Mouse (Mus musculus): Measurements from ENCODE around the gene Zfp113.
"Not testable (repeated sequence)": the region's sequence is repeated elsewhere in the genome, so short reads cannot be mapped to it uniquely, and the experiment has no call there.

Zfp113 gene

DNA sequence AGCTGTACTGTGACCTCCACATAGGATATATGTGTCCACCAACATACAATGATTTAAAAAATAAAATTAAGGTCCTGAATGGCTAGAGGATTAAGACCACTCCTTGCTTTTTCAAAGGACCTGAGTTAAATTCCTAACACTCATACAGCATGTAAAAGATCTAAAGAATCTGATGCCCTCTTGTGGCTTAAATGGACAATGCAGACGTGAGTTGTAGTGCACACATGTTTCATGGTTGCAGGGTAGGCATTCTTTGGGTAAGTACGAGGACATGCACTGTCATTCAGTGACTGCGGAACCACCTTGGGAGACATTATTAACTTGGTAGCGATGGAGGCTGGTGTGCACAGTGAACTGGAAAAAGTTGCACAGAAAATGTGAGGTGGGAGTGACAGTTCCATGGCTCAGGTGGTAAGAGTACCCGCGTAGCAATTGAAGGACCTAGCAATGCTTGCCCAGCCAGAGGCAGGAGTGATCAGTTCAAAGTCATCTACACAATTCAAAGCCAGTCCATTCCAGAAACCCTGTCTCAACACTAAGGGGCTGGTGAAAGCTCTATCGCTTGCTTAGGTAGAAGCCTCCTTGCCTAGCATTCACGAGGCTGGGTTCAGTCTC, 17.5 kb downstream of the Zfp113 start:
- peak; percentile 86 for DNase-seq (ENCODE audit: low read depth, low spot score)

DNA sequence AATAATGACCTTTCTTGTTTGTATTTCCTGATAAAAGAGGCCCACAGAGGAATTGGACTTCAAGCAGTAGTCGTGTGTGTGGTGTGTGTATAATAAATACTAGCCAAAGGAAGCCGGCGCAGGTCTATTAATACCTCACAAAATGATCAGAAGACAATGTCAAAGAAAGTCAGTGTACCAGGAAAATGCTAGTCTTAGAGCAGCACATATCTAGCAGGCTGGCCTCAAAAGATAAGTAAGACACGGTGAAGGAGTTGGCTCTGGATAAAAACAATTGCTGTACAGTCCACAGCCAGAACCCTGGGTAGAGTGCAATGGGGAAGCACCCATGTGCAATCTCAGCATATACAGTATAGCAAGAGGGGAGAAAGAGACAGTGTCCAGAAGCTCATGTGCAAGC, 18.3 kb downstream of the Zfp113 start:
- no peak for DNase-seq (ENCODE audit: low read depth, low spot score)

DNA sequence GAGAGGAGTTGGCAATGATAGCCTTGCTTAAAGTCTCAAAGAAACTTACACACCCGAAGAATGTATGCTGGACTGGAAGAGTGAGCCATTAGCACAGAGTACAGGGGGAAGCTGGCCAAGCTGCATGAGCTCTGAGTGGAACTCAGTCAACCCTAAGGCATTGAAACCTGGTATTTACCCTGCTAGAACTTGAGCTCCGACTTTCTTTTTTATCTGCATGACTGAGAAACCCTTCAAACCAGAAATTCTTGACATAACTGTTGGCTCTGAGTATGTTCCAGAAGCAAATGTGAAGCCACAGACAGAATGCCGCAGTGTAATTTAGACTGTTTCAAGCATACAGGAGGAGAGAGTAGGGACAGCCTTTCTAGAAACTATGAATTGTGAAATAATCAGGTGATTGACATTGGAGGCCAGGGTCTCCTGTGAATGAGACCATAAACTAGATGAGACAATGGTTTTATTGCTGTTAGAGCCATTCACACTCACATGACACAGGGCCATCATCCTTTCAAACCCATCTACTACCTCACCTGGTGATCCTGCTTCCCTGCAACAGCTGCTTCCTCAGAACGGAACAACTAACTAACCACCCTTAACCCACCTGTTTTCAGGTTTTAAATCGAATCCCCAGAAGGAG, 23.0 kb downstream of the Zfp113 start:
- DNase-seq (ENCODE audit: low read depth, low spot score), result no peak

DNA sequence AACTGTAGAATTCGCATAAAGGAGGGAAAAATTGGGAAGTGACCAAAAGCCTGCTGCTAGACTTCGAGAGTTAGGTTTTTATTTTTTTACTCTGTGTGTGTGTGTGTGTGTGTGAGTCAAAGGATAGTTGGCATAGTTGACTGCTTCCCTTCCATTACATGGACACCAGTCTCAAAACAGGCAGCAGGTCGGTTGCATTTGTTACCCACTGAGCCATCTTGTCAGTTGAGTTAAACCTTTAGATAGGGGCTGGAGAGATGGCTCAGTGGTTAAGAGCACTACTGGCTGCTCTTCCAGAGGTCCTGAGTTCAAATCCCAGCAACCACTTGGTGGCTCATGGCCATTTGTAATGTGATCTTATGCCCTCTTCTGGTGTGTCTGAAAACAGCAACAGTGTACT, 37.5 kb downstream of the Zfp113 start:
- DNase-seq (ENCODE audit: low read depth, low spot score), result no peak

DNA sequence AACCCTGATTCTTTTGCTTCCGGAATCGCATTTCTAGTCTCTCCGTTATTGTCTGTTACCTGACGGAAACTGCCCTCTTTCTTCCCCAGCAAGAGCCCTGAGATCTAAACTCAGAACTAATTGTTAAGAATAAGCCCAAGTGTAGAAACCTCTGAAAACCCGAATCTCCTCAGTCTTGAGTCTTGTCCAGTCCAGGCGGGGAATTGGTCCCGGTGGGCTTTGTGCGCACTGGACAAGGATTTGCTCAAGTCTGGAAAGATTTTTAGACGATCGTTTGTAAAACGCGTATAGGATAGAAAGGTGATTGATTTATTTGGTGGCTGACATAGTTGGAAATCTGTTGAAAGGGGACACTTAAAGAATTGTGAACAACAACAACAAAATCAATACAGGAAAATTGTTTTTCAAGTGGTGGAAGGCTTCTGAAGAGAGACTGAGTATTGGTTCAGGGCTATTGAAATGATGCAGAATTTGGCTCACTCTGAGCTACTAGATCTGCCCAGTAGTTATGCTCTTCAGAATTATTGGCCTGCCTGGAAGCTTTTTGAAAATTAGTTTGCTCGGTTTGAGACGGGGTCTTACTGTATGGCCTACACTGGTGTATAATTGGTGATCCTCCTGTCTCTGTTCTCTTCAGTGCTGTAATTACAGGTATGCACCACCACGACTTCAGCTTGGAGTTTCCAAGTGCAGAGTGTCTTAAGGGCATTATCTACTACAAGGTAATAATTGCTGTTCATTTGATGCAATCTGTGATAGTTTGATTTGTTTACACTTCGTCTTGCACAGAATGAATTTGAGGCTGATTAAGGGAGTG, 38.1 kb downstream of the Zfp113 start:
- peak; percentile 70 for DNase-seq (ENCODE audit: low read depth, low spot score)

DNA sequence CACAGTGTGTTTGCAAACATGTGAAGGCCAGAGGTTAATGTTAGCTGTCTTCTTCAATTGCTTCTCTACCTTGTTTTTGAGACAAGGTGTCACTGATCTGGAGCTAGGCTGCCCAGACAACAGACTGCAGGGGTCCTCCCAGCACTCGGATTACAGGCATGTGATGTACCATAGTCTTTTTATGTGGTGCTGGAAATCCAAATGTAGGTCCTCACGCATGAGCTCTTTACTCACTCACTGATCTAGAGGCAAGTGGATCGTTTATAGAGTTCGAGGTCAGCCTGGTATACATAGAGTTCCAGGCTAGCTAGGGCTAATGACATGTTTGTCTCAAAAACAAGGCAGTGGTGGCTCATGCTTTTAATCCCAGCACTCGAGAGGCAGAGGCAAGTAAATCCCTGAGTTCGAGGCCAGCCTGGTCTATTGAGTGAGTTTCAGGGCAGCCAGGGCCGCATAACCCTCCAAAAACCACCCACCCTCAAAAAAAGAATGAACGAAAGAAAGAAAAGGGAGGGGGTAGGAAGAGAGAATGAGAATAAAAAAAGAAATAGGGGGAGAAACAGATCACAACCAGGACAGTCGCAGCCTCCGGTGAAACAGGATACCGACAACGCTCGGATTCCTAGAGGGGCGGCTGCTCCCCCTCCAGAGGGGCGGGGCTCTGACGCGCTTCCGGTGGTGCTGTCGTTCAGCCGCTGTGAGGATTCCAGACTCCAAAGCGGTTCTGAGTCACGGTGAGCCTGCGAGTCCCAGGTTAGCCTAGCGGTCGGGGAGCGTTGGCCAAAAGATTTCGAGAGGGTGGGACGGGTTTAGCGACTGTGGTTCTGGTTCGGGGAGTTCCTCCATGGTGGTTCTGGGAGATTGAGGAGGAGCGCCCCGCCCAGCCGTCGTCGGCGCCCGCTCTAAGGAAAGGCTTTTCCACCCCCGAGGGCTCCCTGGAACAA, 39.0 kb downstream of the Zfp113 start, which contains the start of gene Zscan21:
Gene Zscan21 (plus strand): TSS at position 649 of the 944 bp plus-strand sequence.
- peak; percentile 99 for DNase-seq (ENCODE audit: low read depth, low spot score)

DNA sequence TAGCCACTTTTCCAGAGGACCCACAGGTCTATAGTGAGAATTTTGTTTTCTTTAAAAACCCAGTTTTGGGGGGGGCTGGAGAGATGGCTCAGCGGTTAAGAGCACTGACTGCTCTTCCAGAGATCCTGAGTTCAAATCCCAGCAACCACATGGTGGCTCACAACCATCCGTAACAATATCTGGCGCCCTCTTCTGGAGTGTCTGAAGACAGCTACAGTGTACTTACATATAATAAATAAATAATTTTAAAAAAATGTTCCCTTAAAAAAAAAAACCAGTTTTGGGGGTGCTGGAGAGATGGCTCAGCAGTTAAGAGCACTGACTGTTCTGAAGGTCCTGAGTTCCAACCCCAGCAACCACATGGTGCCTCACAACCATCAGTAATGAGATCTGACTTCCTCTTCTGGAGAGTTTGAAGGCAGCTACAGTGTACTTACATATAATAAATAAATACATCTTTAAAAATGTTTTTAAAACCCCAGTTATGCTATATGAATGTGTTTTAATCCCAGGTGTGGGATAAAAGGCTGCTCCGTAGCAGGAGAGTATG, 45.6 kb downstream of the Zfp113 start:
- DNase-seq (ENCODE audit: low read depth, low spot score), result not testable (repeated sequence)

DNA sequence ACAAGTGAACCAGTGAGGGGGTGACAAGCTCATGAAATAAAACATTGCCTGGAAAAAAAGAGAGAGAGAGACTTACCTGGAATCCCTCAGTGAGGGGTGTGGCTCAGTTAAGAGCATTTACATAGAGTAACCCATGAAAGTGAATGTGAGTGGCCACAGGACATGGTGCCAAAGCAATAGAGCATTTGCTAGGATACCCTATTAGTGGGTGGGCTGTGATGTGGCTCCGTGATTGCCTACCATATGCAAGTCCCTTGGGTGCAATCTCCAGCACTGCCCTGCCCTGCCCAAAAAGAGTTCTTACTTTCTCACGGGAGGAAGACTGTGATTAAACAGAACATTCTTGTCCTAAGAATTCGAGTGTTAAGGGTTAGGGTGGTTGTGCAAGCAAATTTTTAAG, 48.4 kb downstream of the Zfp113 start:
- no peak for DNase-seq (ENCODE audit: low read depth, low spot score)

DNA sequence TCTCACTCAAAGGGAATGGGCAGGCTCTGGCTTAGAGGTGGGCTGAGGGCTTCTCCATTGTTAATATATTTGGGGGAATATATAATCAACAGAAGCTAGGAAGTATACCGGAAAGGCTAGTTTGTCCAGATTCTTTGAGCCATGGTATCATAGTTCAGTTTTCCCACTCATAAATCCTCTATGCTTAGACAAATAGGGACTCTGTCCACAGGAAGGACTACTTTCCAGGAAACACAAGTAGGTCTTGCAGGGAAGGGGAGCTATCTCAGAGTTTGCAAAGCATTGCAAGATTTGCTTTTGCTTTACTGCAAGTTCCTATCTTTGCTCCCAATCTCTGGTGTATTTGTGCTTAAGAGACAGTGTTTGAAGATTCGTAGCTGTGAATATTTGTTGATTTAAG, 50.6 kb downstream of the Zfp113 start:
- no peak for DNase-seq (ENCODE audit: low read depth, low spot score)

DNA sequence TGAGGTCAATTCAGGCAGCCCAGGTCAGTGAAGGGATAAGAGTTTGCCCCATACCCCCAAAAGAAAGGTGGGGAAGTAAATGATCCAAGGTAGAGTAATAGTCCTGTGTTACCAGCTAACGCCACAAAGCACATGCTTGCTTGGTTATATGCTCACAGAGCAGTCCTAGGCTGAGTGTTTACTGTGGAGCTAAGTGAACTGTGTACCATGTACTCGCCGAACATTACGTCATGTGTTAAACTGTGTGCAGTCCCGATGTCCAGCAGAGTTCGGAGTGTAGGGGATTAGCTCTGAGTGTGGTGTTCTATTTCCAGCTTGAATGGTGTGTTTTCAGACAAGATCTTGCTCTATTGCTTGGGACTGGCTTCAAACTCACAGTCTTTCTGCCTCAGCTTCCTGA, 61.1 kb downstream of the Zfp113 start:
- DNase-seq (ENCODE audit: low read depth, low spot score), result no peak

DNA sequence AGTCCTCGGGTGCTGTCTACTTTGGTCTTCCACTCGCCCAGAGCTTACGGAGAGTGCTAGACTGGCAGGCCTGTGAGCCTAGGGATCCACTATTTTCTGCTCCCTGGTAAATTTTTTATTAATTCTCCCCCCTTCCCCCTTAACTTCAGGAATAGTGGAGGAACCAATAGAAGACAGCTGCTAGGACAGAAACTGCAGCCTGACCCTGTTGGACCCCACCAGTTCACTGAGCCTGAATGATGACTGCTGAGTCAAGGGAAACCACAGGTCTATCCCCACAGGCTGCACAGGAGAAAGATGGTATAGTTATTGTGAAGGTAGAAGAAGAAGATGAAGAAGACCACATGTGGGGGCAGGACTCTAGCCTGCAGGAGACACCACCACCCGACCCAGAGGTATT, 62.8 kb downstream of the Zfp113 start:
- DNase-seq (ENCODE audit: low read depth, low spot score), result no peak

DNA sequence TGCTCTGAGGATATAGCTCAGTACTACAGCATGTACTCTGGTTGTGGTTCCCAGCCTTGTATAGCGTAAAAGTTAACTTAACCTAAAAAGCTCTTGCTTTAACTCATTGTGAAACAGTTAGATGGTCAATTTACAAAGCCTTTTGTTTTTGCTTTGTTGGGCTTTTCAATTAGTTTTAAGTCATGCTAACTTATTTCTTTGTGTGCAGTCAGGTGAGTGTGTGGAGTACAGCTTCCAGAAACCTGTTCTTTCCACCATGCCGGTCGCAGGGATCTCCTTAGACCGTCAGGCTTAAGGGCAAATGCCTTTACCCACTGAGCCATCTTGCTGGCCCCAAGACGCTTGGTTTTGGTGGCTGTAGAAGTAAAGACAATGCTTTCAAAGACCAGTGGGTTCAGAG, 64.8 kb downstream of the Zfp113 start:
- no peak for DNase-seq (ENCODE audit: low read depth, low spot score)

DNA sequence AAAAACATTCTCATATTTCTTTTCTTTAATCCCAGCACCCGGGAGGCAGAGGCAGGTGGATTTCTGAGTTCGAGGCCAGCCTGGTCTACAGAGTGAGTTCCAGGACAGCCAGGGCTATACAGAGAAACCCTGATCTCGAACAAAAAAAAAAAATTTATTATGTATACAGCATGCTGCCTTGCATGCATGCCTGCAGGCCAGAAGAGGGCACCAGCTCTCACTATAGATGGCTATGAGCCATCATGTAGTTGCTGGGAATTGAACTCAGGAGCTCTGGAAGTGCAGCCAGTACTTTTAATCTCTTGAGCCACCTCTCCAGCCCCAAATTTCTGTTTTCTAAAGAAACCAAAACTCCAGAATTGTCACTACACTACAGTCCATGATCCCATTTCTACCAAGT, 65.3 kb downstream of the Zfp113 start:
- peak; percentile 42 for DNase-seq (ENCODE audit: low read depth, low spot score)

Data from 3T3-L1 (cell line).